In the genomic region with DNA sequence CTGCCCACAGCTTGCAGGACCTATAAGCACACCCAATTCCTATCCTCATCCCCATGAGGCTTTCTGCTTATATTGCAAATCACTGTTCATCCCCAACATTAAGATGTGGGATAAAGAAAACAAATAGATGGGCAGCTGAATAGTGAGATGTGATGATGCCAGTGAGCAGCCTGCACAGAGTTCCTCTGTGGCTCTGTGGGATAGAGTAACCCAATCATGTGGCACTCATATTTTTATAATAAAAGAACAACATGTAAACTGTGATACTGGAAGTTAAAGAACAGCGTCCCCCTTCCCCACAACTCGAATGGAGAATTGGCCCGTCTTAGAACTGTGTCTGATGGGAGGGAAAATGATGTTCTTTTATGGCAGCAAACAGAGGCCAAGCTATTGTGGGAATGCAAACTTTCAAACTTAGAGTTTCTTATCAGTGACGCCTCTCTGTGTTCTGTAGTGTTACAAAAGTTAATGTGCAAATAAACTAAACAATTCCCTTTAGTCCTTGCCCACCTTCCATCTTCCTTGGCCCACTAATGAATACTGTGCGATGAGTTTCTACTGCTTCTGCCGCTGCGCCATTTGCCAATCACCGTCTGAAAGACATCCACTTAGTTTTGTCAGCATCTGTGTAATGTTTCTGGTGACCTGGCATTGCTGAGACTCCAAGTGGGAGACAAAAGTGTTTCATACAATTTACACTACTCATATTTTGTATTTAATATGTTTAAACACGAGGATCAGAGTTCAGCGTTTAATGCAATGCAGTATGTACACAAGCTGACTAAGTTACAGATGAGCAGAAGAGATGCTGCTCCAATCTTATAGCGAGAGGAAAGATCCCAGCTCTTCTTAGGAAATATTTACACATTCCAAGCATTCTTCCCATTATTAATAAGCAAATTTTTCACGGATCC, we compare ENCODE assay signal across 23 mouse cellular contexts.
DNase-seq lines count a peak whose midpoint lies in the region; ATAC-seq and TF ChIP-seq lines count a peak whose summit lies in the region.
"Had no signal": no experiment of that assay in that cellular context is flagged by ENCODE, and none has a peak within 500 bp of the region (broad histone marks: within the 10 kb centered on the region; RNA-seq: fewer than 3 reads in every experiment).

No protein-coding gene starts in this region.

- TF ChIP-seq CTCF in heart, adult 2 months (IDR thresholded peaks at IDR 0.05), result no peak
- no peak for TF ChIP-seq CTCF in intestine, postnatal 0 days (IDR thresholded peaks at IDR 0.05; ENCODE audit: low read depth)
- no peak for TF ChIP-seq CTCF in stomach, postnatal 0 days (IDR thresholded peaks at IDR 0.05; ENCODE audit: low read depth)

- DNase-seq in heart, adult 2 months, result no peak
- no peak for DNase-seq in heart, postnatal 14 days
- no peak for DNase-seq in intestine, embryonic 14.5 days (ENCODE audit: low spot score)
- no peak for DNase-seq in stomach, postnatal 0 days (ENCODE audit: low spot score)
- DNase-seq in kidney, adult 8-10 months, result no peak
- DNase-seq: adrenal gland, postnatal 10 days; B cell, adult 2 months; cerebellum, adult 11 months; cerebellum, adult 8-10 months; cerebellum, postnatal 14 days; embryo, embryonic 11 days; gastrocnemius, postnatal 36 days; heart, postnatal 36 days had no signal

- no peaks in the 10 kb centered on the region; the same call in 1 of the 2 replicates for H3K4me1 ChIP-seq in heart, adult 2 months (ENCODE audit: control insufficient read depth, insufficient read depth, low read length)
- H3K4me1 ChIP-seq in intestine, embryonic 14.5 days (replicated peaks; ENCODE audit: control insufficient read depth, insufficient read depth, low read length), result peaks cover 3% of the 10 kb centered on the region; the same call in 1 of the 2 replicates
- H3K4me1 ChIP-seq in intestine, postnatal 0 days (replicated peaks; ENCODE audit: control insufficient read depth, insufficient read depth, low read length), result no peaks in the 10 kb centered on the region
- H3K4me1 ChIP-seq in stomach, embryonic 14.5 days (ENCODE audit: control insufficient read depth, insufficient read depth, low read length), result 0 out of 2 replicates have a peak, but pooled peaks cover 2% of the 10 kb centered on the region
- H3K4me1 ChIP-seq in stomach, postnatal 0 days (replicated peaks; ENCODE audit: control insufficient read depth, insufficient read depth), result no peaks in the 10 kb centered on the region
- H3K4me1 ChIP-seq in stomach, embryonic 16.5 days (ENCODE audit: control insufficient read depth, insufficient read depth, low read length), result 0 out of 2 replicates have a peak, but pooled peaks cover 3% of the 10 kb centered on the region
- H3K4me1 ChIP-seq: embryonic facial prominence, embryonic 15.5 days; hindbrain, embryonic 15.5 days had no signal

- TF ChIP-seq EP300 in heart, adult 2 months (IDR thresholded peaks at IDR 0.05; ENCODE audit: insufficient read depth, low read depth, low read length), result no peak
- TF ChIP-seq EP300 in stomach, postnatal 0 days (optimal IDR thresholded peaks at IDR 0.05), result no peak

- 75% methylated on average over 12 of the region's 12 CpGs for WGBS in heart, adult 2 months
- 38% methylated on average over 12 of the region's 12 CpGs for WGBS in intestine, embryonic 14.5 days
- 49% methylated on average over 12 of the region's 12 CpGs for WGBS in intestine, postnatal 0 days
- 40% methylated on average over 12 of the region's 12 CpGs for WGBS in stomach, embryonic 14.5 days
- 34% methylated on average over 12 of the region's 12 CpGs for WGBS in stomach, postnatal 0 days
- 38% methylated on average over 12 of the region's 12 CpGs for WGBS in stomach, embryonic 16.5 days

- H3K79me2 ChIP-seq in heart, adult 2 months (replicated peaks; ENCODE audit: control insufficient read depth, insufficient read depth, low read length), result no peaks in the 10 kb centered on the region

- H3K4me3 ChIP-seq in heart, adult 2 months, result no peak overlapping the region
- no peak overlapping the region for H3K4me3 ChIP-seq in intestine, embryonic 14.5 days (ENCODE audit: low read depth, low read length)
- H3K4me3 ChIP-seq in intestine, postnatal 0 days (ENCODE audit: low read depth, low read length), result no peak overlapping the region
- H3K4me3 ChIP-seq in stomach, embryonic 14.5 days (ENCODE audit: low read depth, low read length), result no peak overlapping the region
- no peak overlapping the region for H3K4me3 ChIP-seq in stomach, postnatal 0 days (ENCODE audit: low read depth, low read length)
- no peak overlapping the region for H3K4me3 ChIP-seq in stomach, embryonic 16.5 days (replicated peaks; ENCODE audit: low read length)
- H3K4me3 ChIP-seq: embryonic facial prominence, embryonic 15.5 days; erythroblast, embryonic 14.5 days; forebrain, embryonic 10.5 days; heart, embryonic 12.5 days; hindbrain, embryonic 15.5 days had no signal

- TF ChIP-seq POLR2A in heart, adult 2 months (IDR thresholded peaks at IDR 0.05; ENCODE audit: insufficient read depth, low read depth, low read length), result no peak

- H3K9ac ChIP-seq in heart, adult 2 months (ENCODE audit: low read depth, low read length), result no peak overlapping the region
- H3K9ac ChIP-seq in intestine, embryonic 14.5 days (ENCODE audit: low read length), result no peak overlapping the region
- H3K9ac ChIP-seq in intestine, postnatal 0 days (ENCODE audit: low read depth, low read length), result no peak overlapping the region
- H3K9ac ChIP-seq in stomach, embryonic 14.5 days (replicated peaks; ENCODE audit: low read depth, low read length), result no peak overlapping the region
- no peak overlapping the region for H3K9ac ChIP-seq in stomach, postnatal 0 days (ENCODE audit: low read length)
- no peak overlapping the region for H3K9ac ChIP-seq in stomach, embryonic 16.5 days (ENCODE audit: low read length)
- H3K9ac ChIP-seq: embryonic facial prominence, embryonic 15.5 days; heart, embryonic 12.5 days; hindbrain, embryonic 15.5 days had no signal

- H3K9me3 ChIP-seq in intestine, embryonic 14.5 days (ENCODE audit: control insufficient read depth, low read length), result no peaks in the 10 kb centered on the region
- no peaks in the 10 kb centered on the region for H3K9me3 ChIP-seq in intestine, postnatal 0 days (ENCODE audit: control insufficient read depth)
- no peaks in the 10 kb centered on the region for H3K9me3 ChIP-seq in stomach, embryonic 14.5 days (ENCODE audit: control insufficient read depth, low read depth, low read length)
- no peaks in the 10 kb centered on the region for H3K9me3 ChIP-seq in stomach, postnatal 0 days (ENCODE audit: control insufficient read depth, low read length)
- H3K9me3 ChIP-seq in stomach, embryonic 16.5 days (replicated peaks; ENCODE audit: control insufficient read depth, low read length), result no peaks in the 10 kb centered on the region
- H3K9me3 ChIP-seq: embryonic facial prominence, embryonic 15.5 days; forebrain, embryonic 10.5 days; G1E; heart, embryonic 12.5 days; hindbrain, embryonic 15.5 days had no signal

- H3K4me2 ChIP-seq in intestine, embryonic 14.5 days (ENCODE audit: low read length), result no peak overlapping the region
- H3K4me2 ChIP-seq in intestine, postnatal 0 days (replicated peaks; ENCODE audit: low read depth), result no peak overlapping the region
- H3K4me2 ChIP-seq in stomach, embryonic 14.5 days (replicated peaks; ENCODE audit: low read depth, low read length), result no peak overlapping the region
- no peak overlapping the region for H3K4me2 ChIP-seq in stomach, postnatal 0 days (replicated peaks; ENCODE audit: low read depth)
- H3K4me2 ChIP-seq in stomach, embryonic 16.5 days (ENCODE audit: low read depth, low read length), result no peak overlapping the region
- H3K4me2 ChIP-seq: embryonic facial prominence, embryonic 15.5 days; heart, embryonic 12.5 days; hindbrain, embryonic 15.5 days had no signal

- intact Hi-C loops in heart, adult 2 months (cut with DNase I), result loop anchor here (10.0 kb wide), 1 partner anchor 164 kb away; no protein-coding TSS in a partner anchor
- intact Hi-C loops in heart, postnatal 14 days (cut with DNase I), result no loop called here

- ATAC-seq in intestine, embryonic 14.5 days (replicated peaks; ENCODE audit: low FRiP score, low TSS enrichment, low read depth), result no peak; the same call in 1 of the 2 replicates
- no peak for ATAC-seq in intestine, postnatal 0 days
- peak; percentile 65; the same call in 1 of the 2 replicates for ATAC-seq in stomach, embryonic 14.5 days (ENCODE audit: insufficient number of reproducible peaks, insufficient read depth, low FRiP score, low read depth)
- ATAC-seq in stomach, postnatal 0 days (ENCODE audit: low FRiP score, low TSS enrichment), result no peak; the same call in 1 of the 2 replicates
- peak; percentile 62; the same call in 1 of the 2 replicates for ATAC-seq in stomach, embryonic 16.5 days (ENCODE audit: insufficient read depth, low FRiP score)
- ATAC-seq: CD4-positive, CD25-positive, alpha-beta regulatory T cell, adult 4 months had no signal

- no peaks in the 10 kb centered on the region for H3K27me3 ChIP-seq in heart, adult 2 months (ENCODE audit: control insufficient read depth, insufficient read depth, low read length)
- no peaks in the 10 kb centered on the region for H3K27me3 ChIP-seq in intestine, embryonic 14.5 days (replicated peaks; ENCODE audit: control insufficient read depth, insufficient read depth, low read length)
- no peaks in the 10 kb centered on the region for H3K27me3 ChIP-seq in intestine, postnatal 0 days (replicated peaks; ENCODE audit: control insufficient read depth, insufficient read depth, low read length)
- no peaks in the 10 kb centered on the region for H3K27me3 ChIP-seq in stomach, embryonic 14.5 days (ENCODE audit: control insufficient read depth, insufficient read depth, low read length)
- no peaks in the 10 kb centered on the region for H3K27me3 ChIP-seq in stomach, postnatal 0 days (ENCODE audit: control insufficient read depth, insufficient read depth, low read length)
- H3K27me3 ChIP-seq in stomach, embryonic 16.5 days (ENCODE audit: control insufficient read depth, insufficient read depth, low read length), result no peaks in the 10 kb centered on the region
- H3K27me3 ChIP-seq: embryonic facial prominence, embryonic 15.5 days; heart, embryonic 12.5 days; hindbrain, embryonic 15.5 days had no signal

- peak overlapping the region; percentile 60 for H3K27ac ChIP-seq in heart, adult 2 months
- H3K27ac ChIP-seq in intestine, embryonic 14.5 days (ENCODE audit: low read depth), result peak overlapping the region; percentile 38; the same call in 1 of the 2 replicates
- H3K27ac ChIP-seq in intestine, postnatal 0 days (ENCODE audit: low read depth, low read length), result no peak overlapping the region
- H3K27ac ChIP-seq in stomach, embryonic 14.5 days (ENCODE audit: low read length), result peak overlapping the region; percentile 66; the same call in 1 of the 2 replicates
- H3K27ac ChIP-seq in stomach, postnatal 0 days (replicated peaks), result no peak overlapping the region
- peak overlapping the region; percentile 38 for H3K27ac ChIP-seq in stomach, embryonic 16.5 days (ENCODE audit: low read length)
- H3K27ac ChIP-seq: embryonic facial prominence, embryonic 15.5 days; forebrain, embryonic 10.5 days; hindbrain, embryonic 15.5 days had no signal

- peaks cover 2% of the 10 kb centered on the region; the same call in 1 of the 2 replicates for H3K36me3 ChIP-seq in heart, adult 2 months (ENCODE audit: control insufficient read depth, insufficient read depth, low read length)
- no peaks in the 10 kb centered on the region for H3K36me3 ChIP-seq in intestine, embryonic 14.5 days (ENCODE audit: control insufficient read depth, insufficient read depth, low read length)
- no peaks in the 10 kb centered on the region for H3K36me3 ChIP-seq in intestine, postnatal 0 days (ENCODE audit: control insufficient read depth, insufficient read depth)
- no peaks in the 10 kb centered on the region for H3K36me3 ChIP-seq in stomach, embryonic 14.5 days (ENCODE audit: control insufficient read depth, insufficient read depth, low read length)
- H3K36me3 ChIP-seq in stomach, postnatal 0 days (ENCODE audit: control insufficient read depth, insufficient read depth, low read length), result no peaks in the 10 kb centered on the region
- no peaks in the 10 kb centered on the region for H3K36me3 ChIP-seq in stomach, embryonic 16.5 days (ENCODE audit: control insufficient read depth, insufficient read depth, low read length)
- H3K36me3 ChIP-seq: embryonic facial prominence, embryonic 15.5 days; forebrain, embryonic 10.5 days; G1E; heart, embryonic 12.5 days; hindbrain, embryonic 15.5 days had no signal

Comparison
In these comparisons a context has a peak if more than half of its experiments do, and no peak if none do; other contexts are left out.
1. H3K27ac ChIP-seq: peak in heart, adult 2 months (single experiment), intestine, embryonic 14.5 days (single experiment), stomach, embryonic 14.5 days (single experiment) and stomach, embryonic 16.5 days (single experiment); none in intestine, postnatal 0 days (single experiment) and stomach, postnatal 0 days (single experiment).
2. ATAC-seq: peak in stomach, embryonic 14.5 days (single experiment) and stomach, embryonic 16.5 days (single experiment); none in intestine, embryonic 14.5 days (single experiment), intestine, postnatal 0 days (single experiment) and stomach, postnatal 0 days (single experiment).